Mouse (Mus musculus) forebrain, embryonic 14.5 days (tissue): Measurements from ENCODE around the gene Ndufaf1. TPM values are rescaled to one million over a fixed set of nuclear protein-coding genes. Genes with fewer than 3 reads are reported as not detected.
A peak's percentile ranks its signal among the peaks of the same experiment; 100 is the strongest.
"Not testable (repeated sequence)": the region's sequence is repeated elsewhere in the genome, so short reads cannot be mapped to it uniquely, and the experiment has no call there.

Experiments
- ATAC-seq: fragments of 200-750 bp; cut with Nextera tagmentation; 2 replicates; pipeline ENCODE4 v1.8.0; 2017; ENCODE audit warnings: mild to moderate bottlenecking, moderate library complexity
- DNase-seq: peaks from one replicate; pipeline ENCODE4 v3.0.0-alpha.2; 2015; ENCODE audit warnings: low spot score
- H3K27ac ChIP-seq: fragments of 300-500 bp; sonication (generic); 2 replicates; pipeline ENCODE4 v1.5.1; 2014; ENCODE audit warnings: low read depth, mild to moderate bottlenecking, control low read depth, low read length, moderate library complexity
- H3K27me3 ChIP-seq: fragments of 300-500 bp; sonication (generic); replicated peaks from 2 replicates; pipeline ENCODE4 v1.6.1; 2014; ENCODE audit warnings: low read length, control low read depth, mixed read lengths; ENCODE audit not compliant: control insufficient read depth, insufficient read depth
- H3K36me3 ChIP-seq: fragments of 300-500 bp; sonication (generic); 2 replicates; pipeline ENCODE4 v1.6.1; 2014; ENCODE audit warnings: low read length, control low read depth; ENCODE audit not compliant: control insufficient read depth, insufficient read depth
- H3K4me1 ChIP-seq: fragments of 300-500 bp; sonication (generic); 2 replicates; pipeline ENCODE4 v1.6.1; 2014; ENCODE audit warnings: antibody characterized with exemption, low read length, control low read depth; ENCODE audit not compliant: control insufficient read depth, insufficient read depth
- H3K4me2 ChIP-seq: fragments of 300-500 bp; sonication (generic); 2 replicates; pipeline ENCODE4 v1.6.1; 2014; ENCODE audit warnings: mild to moderate bottlenecking, control low read depth, low read length
- H3K4me3 ChIP-seq: fragments of 300-500 bp; sonication (generic); 2 replicates; pipeline ENCODE4 v1.5.1; 2014; ENCODE audit warnings: low read depth, low read length, control low read depth
- H3K9ac ChIP-seq: fragments of 300-500 bp; sonication (generic); 2 replicates; pipeline ENCODE4 v1.6.1; 2014; ENCODE audit warnings: mild to moderate bottlenecking, low read length, control low read depth, moderate library complexity
- H3K9me3 ChIP-seq: fragments of 300-500 bp; sonication (generic); replicated peaks from 2 replicates; pipeline ENCODE4 v1.6.1; 2016; ENCODE audit warnings: low read length, control low read depth, mixed read lengths; ENCODE audit not compliant: control insufficient read depth
- WGBS: fragments of 180-500 bp; shearing (Covaris S2); extraction: QIAGEN DNeasy Blood & Tissue Kit; methylation state at CpG from one replicate; pipeline ENCODE4 v1.1.7; 2014; 5-methylcytosine and 5-hydroxymethylcytosine counted together
- polyA plus RNA-seq: library from polyadenylated mRNA; unstranded; fragments of >200 nt; fragmentation: Nextera tagmentation; extraction: Ambion mirVana; gene quantifications from 2 replicates; pipeline ENCODE4 v1.2.1, GENCODE M21; 2014

Gene Ndufaf1
- polyA plus RNA-seq, 1 experiment from 2014 or later = 37.6 TPM

- Histone ChIP-seq H3K4me2 (no peak overlapping the region), H3K36me3 (peaks cover 10% of the 10 kb centered on the region; the same call in 1 of the 2 replicates), H3K9me3 (no peaks in the 10 kb centered on the region), H3K9ac (no peak overlapping the region), H3K27me3 (no peaks in the 10 kb centered on the region), H3K4me3 (no peak overlapping the region), H3K4me1 (no peaks in the 10 kb centered on the region), H3K27ac (no peak overlapping the region)
- ATAC-seq (no peak), DNase-seq (peak; percentile 13)
- WGBS = 77% methylated on average over 9 of the region's 9 CpGs
Measured at GRCm38 (mm10) chr2:119692003-119692701, 29.5 kb upstream of the Ndufaf1 start.

GRCm38 (mm10) chr2:119683706-119684105, 21.1 kb upstream of the Ndufaf1 start:
- H3K36me3 ChIP-seq = peaks cover 4% of the 10 kb centered on the region; the same call in 1 of the 2 replicates
- no peak overlapping the region for H3K4me3 ChIP-seq
- H3K9ac ChIP-seq = no peak overlapping the region
- H3K4me1 ChIP-seq = no peaks in the 10 kb centered on the region
- no peaks in the 10 kb centered on the region for H3K9me3 ChIP-seq
- WGBS = 89% methylated on average over 2 of the region's 2 CpGs
- no peaks in the 10 kb centered on the region for H3K27me3 ChIP-seq
- DNase-seq (no peak), ATAC-seq (no peak)
- no peak overlapping the region for H3K4me2 ChIP-seq
- no peak overlapping the region for H3K27ac ChIP-seq

- Histone ChIP-seq H3K27ac (no peak overlapping the region), H3K4me3 (peak overlapping the region; percentile 93), H3K9ac (peak overlapping the region; percentile 96), H3K4me2 (peak overlapping the region; percentile 85), H3K36me3 (no peaks in the 10 kb centered on the region), H3K27me3 (no peaks in the 10 kb centered on the region), H3K9me3 (no peaks in the 10 kb centered on the region), H3K4me1 (peaks cover 9% of the 10 kb centered on the region)
- whole genome bisulfite sequencing = 4% methylated on average over 5 of the region's 5 CpGs
- no peak for ATAC-seq
- no peak for DNase-seq
Measured at GRCm38 (mm10) chr2:119675831-119676230, 13.2 kb upstream of the Ndufaf1 start.

GRCm38 (mm10) chr2:119675215-119675784, 12.7 kb upstream of the Ndufaf1 start:
- Histone ChIP-seq H3K9me3 (no peaks in the 10 kb centered on the region), H3K27me3 (no peaks in the 10 kb centered on the region), H3K4me3 (peak overlapping the region; percentile 93), H3K4me1 (peaks cover 9% of the 10 kb centered on the region), H3K9ac (peak overlapping the region; percentile 96), H3K27ac (peak overlapping the region; percentile 44), H3K4me2 (peak overlapping the region; percentile 85), H3K36me3 (no peaks in the 10 kb centered on the region)
- DNase-seq = peak; percentile 41
- under 1% methylated on average over 37 of the region's 39 CpGs for WGBS
- peak; percentile 87 for ATAC-seq

DNA sequence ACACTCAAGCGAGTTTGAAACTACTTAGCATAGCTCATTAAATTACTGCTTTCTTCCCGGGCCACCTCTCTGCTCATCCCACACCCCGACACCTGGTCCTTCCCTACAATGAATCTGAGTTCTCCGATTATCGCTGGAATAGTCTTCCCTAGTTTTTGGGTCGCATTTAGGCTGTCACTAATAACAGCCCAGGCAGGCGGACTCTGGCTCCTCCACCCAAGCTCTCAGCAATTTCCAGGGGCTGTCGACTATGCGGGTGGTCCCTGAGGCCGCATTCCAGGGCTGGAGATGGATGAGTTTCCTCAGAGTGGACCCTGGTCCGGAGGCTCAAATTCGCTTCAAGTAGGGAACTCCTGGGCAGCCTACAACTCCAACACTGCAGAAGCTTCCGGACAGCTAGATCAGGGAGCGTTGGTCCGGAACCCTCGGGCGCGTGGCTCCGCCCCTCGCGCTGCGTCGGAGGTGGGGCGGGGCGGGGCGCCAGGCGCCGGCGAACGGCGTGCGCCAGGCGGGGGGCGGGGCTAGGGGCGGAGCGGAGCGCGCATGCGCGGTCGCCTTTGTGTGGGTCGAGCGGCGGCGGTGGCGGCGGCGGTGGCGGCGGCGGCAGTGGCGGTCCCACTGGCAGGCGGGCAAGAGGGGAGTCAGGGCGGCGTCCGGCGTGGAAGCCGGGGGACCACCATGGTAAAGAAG, 12.0 kb upstream of the Ndufaf1 start, which contains the start of gene Rtf1:
Rtf1 (plus strand) TSS at position 544 of the 690 bp plus-strand sequence.
- peak within 1 kb of the TSS; percentile 96 for H3K9ac ChIP-seq
- no peaks in the 10 kb centered on the region for H3K36me3 ChIP-seq
- WGBS = 0% methylated on average over 36 of the region's 58 CpGs
- DNase-seq (peak; percentile 93), ATAC-seq (peak; percentile 98)
- H3K27me3 ChIP-seq = no peaks in the 10 kb centered on the region
- peaks cover 9% of the 10 kb centered on the region for H3K4me1 ChIP-seq
- peak within 1 kb of the TSS; percentile 85 for H3K4me2 ChIP-seq
- no peaks in the 10 kb centered on the region for H3K9me3 ChIP-seq
- peak within 1 kb of the TSS; percentile 44 for H3K27ac ChIP-seq
- H3K4me3 ChIP-seq = peak within 1 kb of the TSS; percentile 93

GRCm38 (mm10) chr2:119669010-119669409, 6.4 kb upstream of the Ndufaf1 start:
- peak; percentile 53 for DNase-seq
- no peaks in the 10 kb centered on the region for H3K36me3 ChIP-seq

DNA sequence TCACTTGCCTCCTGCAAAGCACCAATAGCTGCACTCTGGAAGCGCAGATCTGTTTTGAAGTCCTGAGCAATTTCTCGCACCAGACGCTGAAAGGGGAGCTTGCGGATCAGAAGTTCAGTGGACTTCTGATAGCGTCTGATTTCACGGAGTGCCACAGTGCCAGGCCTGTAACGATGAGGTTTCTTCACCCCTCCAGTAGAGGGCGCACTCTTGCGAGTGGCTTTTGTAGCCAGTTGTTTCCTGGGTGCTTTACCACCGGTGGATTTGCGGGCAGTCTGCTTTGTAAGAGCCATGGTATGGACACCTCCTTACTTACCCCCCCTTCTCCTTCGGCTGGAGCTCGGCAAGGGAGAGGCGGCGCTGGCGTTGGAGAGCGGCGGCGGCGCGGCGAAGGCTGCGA, 3.1 kb upstream of the Ndufaf1 start:
- not testable (repeated sequence) for DNase-seq, H3K36me3 ChIP-seq, H3K9me3 ChIP-seq, H3K27me3 ChIP-seq, H3K4me1 ChIP-seq, H3K9ac ChIP-seq, ATAC-seq, H3K4me3 ChIP-seq, H3K27ac ChIP-seq, H3K4me2 ChIP-seq
- WGBS = 74% methylated on average over 19 of the region's 23 CpGs

More at GRCm38 (mm10) chr2:119669010-119669409, 6.4 kb upstream of the Ndufaf1 start:
- Histone ChIP-seq H3K4me1 (no peaks in the 10 kb centered on the region), H3K4me2 (no peak overlapping the region), H3K27me3 (no peaks in the 10 kb centered on the region), H3K9me3 (no peaks in the 10 kb centered on the region), H3K9ac (no peak overlapping the region), H3K27ac (no peak overlapping the region), H3K4me3 (no peak overlapping the region)
- 13% methylated on average over 7 of the region's 7 CpGs for WGBS
- ATAC-seq = no peak

GRCm38 (mm10) chr2:119644254-119644653, 18.4 kb downstream of the Ndufaf1 start:
- DNase-seq (no peak), ATAC-seq (no peak)
- Histone ChIP-seq H3K36me3 (peaks cover 78% of the 10 kb centered on the region), H3K27ac (no peak overlapping the region), H3K4me2 (no peak overlapping the region), H3K27me3 (no peaks in the 10 kb centered on the region), H3K4me3 (no peak overlapping the region), H3K9ac (no peak overlapping the region), H3K4me1 (no peaks in the 10 kb centered on the region), H3K9me3 (no peaks in the 10 kb centered on the region)
- WGBS = 93% methylated on average over 5 of the region's 5 CpGs
